Mouse (Mus musculus): Measurements from ENCODE around the gene Cnnm3. TPM values are rescaled to one million over a fixed set of nuclear protein-coding genes. Genes with fewer than 3 reads are reported as not detected.
"Not testable (repeated sequence)": the region's sequence is repeated elsewhere in the genome, so short reads cannot be mapped to it uniquely, and the experiment has no call there.

Gene Cnnm3
- polyA plus RNA-seq, 1 experiment, result 1.0 TPM

DNA sequence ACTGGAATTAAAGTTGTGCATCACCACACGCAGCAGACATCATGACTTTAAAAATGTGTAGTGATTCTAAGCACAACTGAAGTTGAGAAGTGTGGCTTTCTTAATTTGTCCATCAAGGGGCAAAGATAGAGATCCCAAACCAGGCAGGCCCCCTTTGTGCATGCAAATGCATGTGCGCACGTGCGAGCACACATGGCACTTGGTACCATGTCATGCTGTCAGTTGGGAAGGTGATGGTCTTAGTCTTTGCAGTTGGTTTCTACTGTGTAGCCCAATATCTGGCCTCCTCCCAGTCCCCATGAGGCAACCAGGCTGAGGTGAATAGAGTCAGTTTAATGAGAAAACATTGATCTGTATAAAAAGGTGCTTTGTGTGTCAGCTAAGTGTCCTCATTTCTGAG, 18.2 kb downstream of the Cnnm3 start:
- H3K4me3 ChIP-seq (replicated peaks), result no peak overlapping the region
- TF ChIP-seq GATA1 (IDR thresholded peaks at IDR 0.05; ENCODE audit: low read length), result no peak
- TF ChIP-seq TAL1 (IDR thresholded peaks at IDR 0.05; ENCODE audit: low read length), result no peak
- peaks cover 2% of the 10 kb centered on the region; the same call in 1 of the 2 replicates for H3K4me1 ChIP-seq (ENCODE audit: control insufficient read depth)
- H3K36me3 ChIP-seq (ENCODE audit: control insufficient read depth), result peaks cover 37% of the 10 kb centered on the region
- H3K9me3 ChIP-seq (ENCODE audit: control insufficient read depth, low read length), result no peaks in the 10 kb centered on the region
- no peaks in the 10 kb centered on the region for H3K27me3 ChIP-seq (ENCODE audit: control insufficient read depth)

- peaks cover 2% of the 10 kb centered on the region; the same call in 1 of the 2 replicates for H3K4me1 ChIP-seq (ENCODE audit: control insufficient read depth)
- H3K9me3 ChIP-seq (ENCODE audit: control insufficient read depth, low read length), result no peaks in the 10 kb centered on the region
- no peak overlapping the region for H3K4me3 ChIP-seq (replicated peaks)
- H3K36me3 ChIP-seq (ENCODE audit: control insufficient read depth), result peaks cover 30% of the 10 kb centered on the region
- no peak for TF ChIP-seq GATA1 (IDR thresholded peaks at IDR 0.05; ENCODE audit: low read length)
- no peak for TF ChIP-seq TAL1 (IDR thresholded peaks at IDR 0.05; ENCODE audit: low read length)
- H3K27me3 ChIP-seq (ENCODE audit: control insufficient read depth), result no peaks in the 10 kb centered on the region
These were observed 18.8 kb downstream of the Cnnm3 start for GRCm38 (mm10) chr1:36530485-36530884.

DNA sequence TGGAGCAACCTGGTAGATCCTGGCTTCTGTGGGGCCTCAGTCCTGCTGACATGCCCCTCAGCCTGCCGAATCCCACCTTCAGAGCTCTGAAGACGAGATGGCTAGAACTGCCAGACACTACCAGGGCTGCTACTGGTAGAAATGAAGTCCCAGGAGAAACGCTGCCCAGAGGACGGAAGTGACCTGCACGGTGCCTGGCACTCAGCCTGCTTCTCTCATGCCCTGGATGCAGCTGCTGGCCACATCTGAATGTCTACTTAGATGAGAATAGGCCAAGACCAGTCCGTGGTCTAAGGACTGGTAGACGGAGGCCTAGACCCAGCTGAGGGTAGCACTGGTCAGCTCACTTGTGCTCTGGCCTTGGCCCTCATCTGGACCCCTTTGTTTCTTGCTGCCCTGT, 19.3 kb downstream of the Cnnm3 start:
- H3K27me3 ChIP-seq (ENCODE audit: control insufficient read depth), result no peaks in the 10 kb centered on the region
- peaks cover 26% of the 10 kb centered on the region for H3K36me3 ChIP-seq (ENCODE audit: control insufficient read depth)
- no peak overlapping the region for H3K4me3 ChIP-seq (replicated peaks)
- H3K4me1 ChIP-seq (ENCODE audit: control insufficient read depth), result peaks cover 2% of the 10 kb centered on the region; the same call in 1 of the 2 replicates
- TF ChIP-seq GATA1 (IDR thresholded peaks at IDR 0.05; ENCODE audit: low read length) (no peak), TAL1 (IDR thresholded peaks at IDR 0.05; ENCODE audit: low read length) (no peak)
- H3K9me3 ChIP-seq (ENCODE audit: control insufficient read depth, low read length), result no peaks in the 10 kb centered on the region

DNA sequence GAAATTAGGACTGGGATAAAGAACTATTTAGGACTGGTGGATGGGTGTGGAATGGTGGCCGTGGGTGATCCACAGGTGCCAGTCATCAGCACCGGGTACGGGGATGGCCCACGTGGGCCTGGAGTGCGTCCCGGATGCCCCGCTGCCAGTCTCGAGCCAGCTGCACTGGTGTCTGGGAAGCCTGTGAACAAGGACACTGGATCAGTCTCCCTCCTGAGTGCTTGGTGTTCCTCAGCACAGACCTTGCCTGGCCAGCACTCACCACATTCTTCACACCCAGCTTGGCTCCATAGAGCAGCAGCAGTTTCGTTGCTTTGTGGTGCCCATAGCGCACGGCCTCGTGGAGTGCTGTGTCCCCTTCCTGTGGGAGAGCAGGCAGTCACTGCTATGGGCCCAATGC, 19.8 kb downstream of the Cnnm3 start:
- no peaks in the 10 kb centered on the region for H3K27me3 ChIP-seq (ENCODE audit: control insufficient read depth)
- TF ChIP-seq TAL1 (IDR thresholded peaks at IDR 0.05; ENCODE audit: low read length) (no peak), GATA1 (IDR thresholded peaks at IDR 0.05; ENCODE audit: low read length) (no peak)
- no peaks in the 10 kb centered on the region for H3K9me3 ChIP-seq (ENCODE audit: control insufficient read depth, low read length)
- H3K4me3 ChIP-seq (replicated peaks), result no peak overlapping the region
- peaks cover 2% of the 10 kb centered on the region; the same call in 1 of the 2 replicates for H3K4me1 ChIP-seq (ENCODE audit: control insufficient read depth)
- H3K36me3 ChIP-seq (ENCODE audit: control insufficient read depth), result peaks cover 22% of the 10 kb centered on the region

DNA sequence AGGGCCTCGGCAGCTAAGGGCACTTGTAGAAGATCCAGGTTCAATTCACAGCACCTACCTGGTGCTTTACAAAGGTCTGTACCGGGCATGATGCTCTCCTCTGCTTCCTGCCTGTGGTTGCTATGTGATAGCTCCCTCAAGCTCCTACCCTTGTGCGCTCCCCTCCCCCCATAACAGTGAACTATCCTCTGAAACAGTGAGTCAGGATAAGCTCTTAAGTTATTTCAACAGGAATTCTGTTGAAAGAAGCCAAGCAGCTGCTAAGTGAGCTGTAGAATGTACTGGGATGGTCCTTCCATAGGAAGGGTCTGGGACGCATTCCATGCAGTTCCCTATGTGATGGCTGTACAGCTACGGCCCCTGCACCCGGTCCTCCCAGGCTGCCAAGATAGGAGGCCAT, 21.9 kb downstream of the Cnnm3 start:
- Histone ChIP-seq H3K4me1 (ENCODE audit: control insufficient read depth) (peaks cover 2% of the 10 kb centered on the region; the same call in 1 of the 2 replicates), H3K9me3 (ENCODE audit: control insufficient read depth, low read length) (no peaks in the 10 kb centered on the region), H3K4me3 (replicated peaks) (no peak overlapping the region), H3K36me3 (ENCODE audit: control insufficient read depth) (peaks cover 18% of the 10 kb centered on the region), H3K27me3 (ENCODE audit: control insufficient read depth) (no peaks in the 10 kb centered on the region)
- TF ChIP-seq GATA1 (IDR thresholded peaks at IDR 0.05; ENCODE audit: low read length) (no peak), TAL1 (IDR thresholded peaks at IDR 0.05; ENCODE audit: low read length) (no peak)

- Histone ChIP-seq H3K4me1 (ENCODE audit: control insufficient read depth) (peaks cover 2% of the 10 kb centered on the region; the same call in 1 of the 2 replicates), H3K36me3 (ENCODE audit: control insufficient read depth) (peaks cover 24% of the 10 kb centered on the region), H3K27me3 (ENCODE audit: control insufficient read depth) (no peaks in the 10 kb centered on the region), H3K9me3 (ENCODE audit: control insufficient read depth, low read length) (no peaks in the 10 kb centered on the region), H3K4me3 (replicated peaks) (no peak overlapping the region)
- no peak for TF ChIP-seq TAL1 (IDR thresholded peaks at IDR 0.05; ENCODE audit: low read length)
- no peak for TF ChIP-seq GATA1 (IDR thresholded peaks at IDR 0.05; ENCODE audit: low read length)
These were observed 23.0 kb downstream of the Cnnm3 start for GRCm38 (mm10) chr1:36534595-36535058.

DNA sequence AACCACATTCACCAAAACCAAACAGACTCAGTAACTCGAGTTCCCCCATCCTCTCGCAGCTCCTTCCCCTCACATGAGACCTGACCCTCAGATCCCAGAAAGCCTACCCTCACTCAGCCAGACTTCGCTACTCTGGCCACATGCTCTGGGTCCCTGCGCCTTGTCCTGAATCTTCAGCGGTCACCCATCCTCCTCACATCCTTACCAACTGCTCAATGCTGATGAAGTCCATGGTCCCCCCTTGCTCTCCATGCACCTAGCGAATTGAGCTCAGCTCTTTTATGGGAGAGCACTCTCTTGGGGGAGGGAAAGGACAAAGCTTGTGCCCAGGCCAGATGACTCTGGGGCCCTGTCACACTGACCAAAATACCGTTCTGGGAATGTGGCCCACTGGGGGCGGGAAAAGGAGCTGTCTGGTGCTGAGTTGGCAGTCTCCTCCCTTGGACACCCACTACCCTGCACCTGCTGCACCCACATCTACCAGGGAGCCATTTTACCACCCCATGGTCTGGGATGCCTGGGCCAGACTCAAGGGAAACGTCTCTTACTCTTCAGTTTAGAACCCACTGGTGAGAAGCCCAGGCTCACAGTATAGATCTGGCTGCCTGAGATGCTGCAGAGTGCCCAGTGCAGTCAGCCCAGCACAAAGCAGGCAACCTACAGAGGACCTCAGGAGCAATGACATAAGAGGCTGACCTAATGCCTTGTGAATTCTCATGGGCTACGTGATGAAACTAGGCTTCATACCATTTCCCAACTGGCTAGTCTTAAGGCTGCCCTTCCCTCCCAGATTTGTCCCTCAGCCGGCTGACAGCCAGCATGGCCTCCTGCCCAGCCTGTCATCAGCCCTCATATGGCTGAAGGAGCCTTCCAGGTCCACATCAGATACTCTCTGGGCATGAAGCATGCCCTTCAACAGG, 24.1 kb downstream of the Cnnm3 start:
- Histone ChIP-seq H3K27me3 (ENCODE audit: control insufficient read depth) (no peaks in the 10 kb centered on the region), H3K4me3 (replicated peaks) (no peak overlapping the region), H3K36me3 (ENCODE audit: control insufficient read depth) (peaks cover 27% of the 10 kb centered on the region), H3K4me1 (ENCODE audit: control insufficient read depth) (peaks cover 2% of the 10 kb centered on the region; the same call in 1 of the 2 replicates), H3K9me3 (ENCODE audit: control insufficient read depth, low read length) (no peaks in the 10 kb centered on the region)
- TF ChIP-seq TAL1 (IDR thresholded peaks at IDR 0.05; ENCODE audit: low read length) (no peak), GATA1 (IDR thresholded peaks at IDR 0.05; ENCODE audit: low read length) (no peak)

GRCm38 (mm10) chr1:36536397-36536728, 24.7 kb downstream of the Cnnm3 start:
- no peak overlapping the region for H3K4me3 ChIP-seq (replicated peaks)
- TF ChIP-seq TAL1 (IDR thresholded peaks at IDR 0.05; ENCODE audit: low read length) (no peak), GATA1 (IDR thresholded peaks at IDR 0.05; ENCODE audit: low read length) (no peak)
- H3K4me1 ChIP-seq (ENCODE audit: control insufficient read depth), result peaks cover 2% of the 10 kb centered on the region; the same call in 1 of the 2 replicates
- no peaks in the 10 kb centered on the region for H3K27me3 ChIP-seq (ENCODE audit: control insufficient read depth)
- no peaks in the 10 kb centered on the region for H3K9me3 ChIP-seq (ENCODE audit: control insufficient read depth, low read length)
- peaks cover 25% of the 10 kb centered on the region for H3K36me3 ChIP-seq (ENCODE audit: control insufficient read depth)

- H3K27me3 ChIP-seq (ENCODE audit: control insufficient read depth); H3K4me3 ChIP-seq (replicated peaks); H3K4me1 ChIP-seq (ENCODE audit: control insufficient read depth); H3K9me3 ChIP-seq (ENCODE audit: control insufficient read depth, low read length): not testable (repeated sequence)
- peaks cover 25% of the 10 kb centered on the region for H3K36me3 ChIP-seq (ENCODE audit: control insufficient read depth)
These were observed 25.1 kb downstream of the Cnnm3 start, which contains the start of gene Ankrd23 for GRCm38 (mm10) chr1:36536783-36537182. Gene Ankrd23 (minus strand): TSS chr1:36536883.

Measured in erythroblast, embryonic 14.5 days (primary cell).